Mouse (Mus musculus) G1E (cell line): ENCODE measurements at regions not wholly inside any gene's neighbourhood (a gene's known extent, or its start where the extent isn't known, plus 50 kb on each side); places are given as distances from the start of the nearest gene placed in this dataset.

Source experiments
- ATAC-seq: 2 replicates; pipeline ENCODE4 v1.8.0; 2016; ENCODE audit warnings: mild to moderate bottlenecking; ENCODE audit not compliant: insufficient number of reproducible peaks, poor library complexity, low FRiP score, severe bottlenecking; ENCODE audit errors: extremely low read depth
- DNase-seq: peaks from one replicate; pipeline ENCODE4 v3.0.0; 2012; ENCODE audit warnings: low spot score
- H3K27me3 ChIP-seq: 2 replicates; pipeline ENCODE4 v1.6.1; 2012; ENCODE audit warnings: mild to moderate bottlenecking, low read length, inconsistent platforms; ENCODE audit not compliant: insufficient read depth
- H3K36me3 ChIP-seq: replicated peaks from 2 replicates; pipeline ENCODE3; 2012; ENCODE audit warnings: mild to moderate bottlenecking, inconsistent platforms
- H3K4me1 ChIP-seq: 2 replicates; pipeline ENCODE4 v1.6.1; 2012; ENCODE audit warnings: low read depth, low read length, inconsistent platforms, mixed read lengths; ENCODE audit not compliant: insufficient read depth
- H3K4me3 ChIP-seq: 2 replicates; pipeline ENCODE4 v1.5.1; 2012; ENCODE audit warnings: low read depth, mild to moderate bottlenecking, inconsistent platforms, low read length, moderate library complexity, mixed read lengths
- H3K9me3 ChIP-seq: replicated peaks from 2 replicates; pipeline ENCODE4 v1.6.1; 2012; ENCODE audit warnings: inconsistent platforms
- CTCF ChIP-seq: IDR thresholded peaks from 2 replicates; pipeline ENCODE4 v1.5.1; 2012; ENCODE audit warnings: low read depth, low read length, inconsistent platforms, mixed read lengths
- GATA1 ChIP-seq: IDR thresholded peaks from 2 replicates; pipeline ENCODE4 v1.6.1; 2012; ENCODE audit warnings: borderline replicate concordance, low read length, inconsistent platforms, mixed read lengths
- GATA2 ChIP-seq: IDR thresholded peaks from 2 replicates; pipeline ENCODE4 v1.6.1; 2012; ENCODE audit warnings: low read depth, low read length, inconsistent platforms, borderline replicate concordance
- POLR2AphosphoS5 ChIP-seq: IDR thresholded peaks from 2 replicates; pipeline ENCODE4 v1.6.1; 2012; ENCODE audit warnings: low read depth, low read length, inconsistent platforms; ENCODE audit not compliant: insufficient replicate concordance
- TAL1 ChIP-seq: conservative IDR thresholded peaks from 2 replicates; pipeline ENCODE4 v1.6.1; 2012; ENCODE audit warnings: low read depth, low read length, inconsistent platforms, mixed read lengths

DNA sequence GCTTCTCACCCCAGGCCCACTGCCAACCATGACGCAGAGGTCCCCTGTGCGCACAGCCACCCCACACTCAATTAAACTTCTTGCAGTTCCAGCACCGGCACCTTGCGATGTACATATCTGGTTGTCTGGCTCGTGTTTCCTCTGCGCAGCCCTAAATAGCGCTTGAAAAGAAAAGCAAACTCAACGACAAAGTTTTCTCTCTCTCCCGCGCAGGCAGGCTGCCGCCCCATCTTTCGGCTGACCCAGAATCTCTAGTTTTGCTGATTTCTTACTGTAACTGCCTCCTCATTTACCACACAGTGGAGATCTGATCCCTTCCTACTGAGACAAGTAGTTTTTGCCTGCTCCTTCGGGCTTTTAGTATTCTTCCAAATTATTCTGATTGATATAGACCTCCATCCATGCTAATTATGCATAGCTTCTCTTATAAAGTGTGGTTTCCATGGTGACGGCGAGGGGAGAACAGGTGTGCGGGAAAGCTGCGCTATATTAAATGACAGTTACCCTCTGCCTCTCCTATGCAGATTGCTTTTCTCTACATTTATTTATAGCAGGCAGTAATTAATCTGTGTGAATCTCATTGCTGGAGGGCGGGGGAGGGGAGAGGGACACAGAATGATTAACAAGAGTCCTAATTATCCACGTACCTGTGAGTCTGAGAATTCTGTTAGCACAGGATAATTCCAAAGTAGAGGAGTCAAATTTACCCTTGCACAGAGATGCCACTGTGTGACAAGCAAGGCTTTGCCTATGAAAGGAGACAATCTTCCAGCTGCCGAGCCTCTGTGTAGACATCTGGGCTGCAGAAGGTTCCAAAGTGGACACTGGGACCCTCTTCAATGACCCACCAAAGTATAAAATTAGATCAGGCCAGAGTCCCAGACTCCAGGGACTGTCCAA lies 200.2 kb downstream of the Pdcd6ip start:
- Histone ChIP-seq H3K4me1 (no peaks in the 10 kb centered on the region), H3K36me3 (no peaks in the 10 kb centered on the region), H3K4me3 (no peak overlapping the region), H3K9me3 (peaks cover 57% of the 10 kb centered on the region), H3K27me3 (no peaks in the 10 kb centered on the region)
- ATAC-seq = no peak
- DNase-seq = no peak
- TF ChIP-seq POLR2AphosphoS5 = no peak
- no peak for TF ChIP-seq GATA1
- no peak for TF ChIP-seq GATA2
- no peak for TF ChIP-seq CTCF
- no peak for TF ChIP-seq TAL1

DNA sequence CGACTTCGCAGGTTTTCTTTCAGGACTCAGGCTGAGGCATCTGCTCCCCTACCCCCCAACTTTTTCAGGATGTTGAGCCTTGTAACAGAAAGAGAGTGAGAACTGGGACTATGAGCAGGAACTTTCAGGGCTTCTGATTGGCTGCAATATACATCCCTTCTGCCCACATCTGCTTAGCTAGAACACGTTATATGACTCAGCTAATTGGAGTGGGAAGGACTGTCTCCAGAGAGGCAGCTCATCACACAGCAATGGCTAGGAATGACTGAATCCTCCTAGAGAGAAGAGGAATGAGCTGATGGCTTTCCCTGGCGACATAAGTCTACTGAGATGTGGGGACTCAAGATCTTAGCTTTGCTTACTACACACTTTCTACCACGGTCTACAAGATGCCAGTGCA lies 208.8 kb downstream of the Pdcd6ip start:
- Histone ChIP-seq H3K4me3 (no peak overlapping the region), H3K36me3 (no peaks in the 10 kb centered on the region), H3K4me1 (no peaks in the 10 kb centered on the region), H3K27me3 (no peaks in the 10 kb centered on the region), H3K9me3 (peaks cover 28% of the 10 kb centered on the region)
- no peak for TF ChIP-seq CTCF
- TF ChIP-seq GATA2 = no peak
- TF ChIP-seq POLR2AphosphoS5 = no peak
- no peak for TF ChIP-seq GATA1
- TF ChIP-seq TAL1 = no peak
- DNase-seq (no peak), ATAC-seq (no peak)

DNA sequence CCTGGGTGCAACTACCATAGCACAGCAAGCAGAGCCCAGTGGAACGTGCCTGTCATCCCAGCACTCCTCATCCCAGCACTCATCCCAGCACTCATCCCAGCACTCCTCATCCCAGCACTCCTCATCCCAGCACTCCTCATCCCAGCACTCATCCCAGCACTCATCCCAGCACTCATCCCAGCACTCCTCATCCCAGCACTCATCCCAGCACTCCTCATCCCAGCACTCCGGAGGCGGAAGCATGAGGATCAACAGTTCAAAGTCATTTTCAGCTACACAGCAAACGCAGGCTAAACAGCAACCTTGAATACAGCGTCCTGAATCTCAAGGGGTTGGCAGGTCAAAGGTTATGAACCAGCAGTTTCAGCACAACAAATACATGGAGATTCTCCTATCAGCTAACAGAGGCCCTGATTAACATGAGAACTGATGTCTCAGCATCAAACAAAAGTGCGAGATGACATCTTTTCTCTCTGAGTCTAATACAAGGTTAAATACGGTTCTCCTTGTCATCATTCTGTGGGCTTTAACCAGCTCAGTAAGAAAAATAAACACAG lies 211.8 kb downstream of the Pdcd6ip start:
- no peak for ATAC-seq
- Histone ChIP-seq H3K27me3 (no peaks in the 10 kb centered on the region), H3K36me3 (no peaks in the 10 kb centered on the region), H3K4me1 (no peaks in the 10 kb centered on the region), H3K9me3 (peaks cover 25% of the 10 kb centered on the region), H3K4me3 (no peak overlapping the region)
- TF ChIP-seq TAL1 (no peak), POLR2AphosphoS5 (no peak)
- DNase-seq = no peak

GRCm38 (mm10) chr9:113488651-113489050 lies 219.4 kb downstream of the Pdcd6ip start:
- H3K27me3 ChIP-seq = no peaks in the 10 kb centered on the region
- DNase-seq (no peak), ATAC-seq (no peak)
- no peaks in the 10 kb centered on the region for H3K4me1 ChIP-seq
- no peak overlapping the region for H3K4me3 ChIP-seq
- no peaks in the 10 kb centered on the region for H3K36me3 ChIP-seq
- no peak for TF ChIP-seq CTCF
- TF ChIP-seq GATA2 = no peak
- TF ChIP-seq GATA1 = no peak
- no peak for TF ChIP-seq TAL1
- no peak for TF ChIP-seq POLR2AphosphoS5
- peaks cover 64% of the 10 kb centered on the region for H3K9me3 ChIP-seq

DNA sequence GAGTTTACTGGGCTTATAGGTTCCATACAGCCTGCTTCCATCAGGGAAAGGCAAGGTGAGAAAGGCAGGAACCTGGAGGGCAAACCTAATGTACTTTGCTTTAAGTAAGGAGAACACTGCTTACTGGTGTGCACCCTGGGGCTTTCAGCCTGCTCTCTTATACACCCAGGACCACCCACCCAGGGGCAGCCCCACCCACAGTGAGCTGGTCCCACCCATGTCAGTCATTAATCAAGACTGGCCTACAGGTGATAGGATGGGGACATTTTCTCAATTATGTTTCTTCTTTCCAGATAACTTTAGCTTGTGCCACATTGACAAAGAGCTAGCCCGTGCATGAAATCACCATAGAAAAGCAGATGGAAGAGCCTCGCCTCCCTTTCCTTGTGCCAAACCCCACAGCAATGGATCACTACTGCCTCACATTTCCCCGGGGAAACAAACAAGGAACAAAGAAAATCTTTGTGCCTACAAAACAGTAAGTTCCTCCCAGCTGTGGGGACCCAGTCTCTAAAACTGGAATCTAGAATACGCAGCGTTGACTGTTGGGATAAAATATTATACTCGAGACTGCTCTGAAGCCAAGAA lies 221.5 kb downstream of the Pdcd6ip start:
- H3K4me3 ChIP-seq = no peak overlapping the region
- TF ChIP-seq TAL1 (no peak), GATA2 (no peak), CTCF (no peak), POLR2AphosphoS5 (no peak), GATA1 (no peak)
- DNase-seq (no peak), ATAC-seq (no peak)
- no peaks in the 10 kb centered on the region for H3K27me3 ChIP-seq
- peaks cover 76% of the 10 kb centered on the region for H3K9me3 ChIP-seq
- no peaks in the 10 kb centered on the region for H3K4me1 ChIP-seq
- H3K36me3 ChIP-seq = no peaks in the 10 kb centered on the region

DNA sequence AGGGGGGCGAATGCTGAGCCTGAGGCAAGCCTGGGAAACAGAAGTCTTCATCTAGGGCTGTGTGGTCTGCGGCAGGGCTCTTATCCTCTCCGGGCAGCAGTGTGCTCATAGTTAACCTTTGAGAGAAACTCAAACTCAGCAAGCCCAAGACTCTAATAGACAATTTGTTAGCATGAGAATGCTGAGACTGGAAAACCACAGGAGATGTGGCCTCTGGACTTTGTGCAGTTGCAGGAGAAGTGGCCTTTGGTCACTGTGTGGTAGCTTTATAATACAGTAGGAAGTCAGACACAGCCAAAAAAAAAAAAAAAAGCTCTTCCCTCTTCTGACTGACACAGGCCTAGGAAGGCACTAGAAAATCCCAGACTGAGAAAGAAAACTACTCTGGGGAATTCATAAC lies 228.2 kb downstream of the Pdcd6ip start:
- no peak for ATAC-seq
- no peak for TF ChIP-seq GATA2
- TF ChIP-seq CTCF = no peak
- no peak for TF ChIP-seq GATA1
- TF ChIP-seq POLR2AphosphoS5 = no peak
- no peak for TF ChIP-seq TAL1

More for the DNA sequence above, 228.2 kb downstream of the Pdcd6ip start:
- DNase-seq = no peak
- no peak overlapping the region for H3K4me3 ChIP-seq
- H3K9me3 ChIP-seq = peaks cover 55% of the 10 kb centered on the region
- no peaks in the 10 kb centered on the region for H3K36me3 ChIP-seq
- H3K4me1 ChIP-seq = no peaks in the 10 kb centered on the region
- no peaks in the 10 kb centered on the region for H3K27me3 ChIP-seq
